Mouse (Mus musculus) spleen, postnatal 10 days (tissue): ENCODE data around the gene Gm43951.
"Not testable (repeated sequence)": the region's sequence is repeated elsewhere in the genome, so short reads cannot be mapped to it uniquely, and the experiment has no call there.

Experiments
- DNase-seq, 2 experiments: peaks; one replicate each; pipeline ENCODE4 v3.0.0; 2021 to 2022; ENCODE audit warnings: low spot score in 2 of 2

Gm43951 gene

DNA sequence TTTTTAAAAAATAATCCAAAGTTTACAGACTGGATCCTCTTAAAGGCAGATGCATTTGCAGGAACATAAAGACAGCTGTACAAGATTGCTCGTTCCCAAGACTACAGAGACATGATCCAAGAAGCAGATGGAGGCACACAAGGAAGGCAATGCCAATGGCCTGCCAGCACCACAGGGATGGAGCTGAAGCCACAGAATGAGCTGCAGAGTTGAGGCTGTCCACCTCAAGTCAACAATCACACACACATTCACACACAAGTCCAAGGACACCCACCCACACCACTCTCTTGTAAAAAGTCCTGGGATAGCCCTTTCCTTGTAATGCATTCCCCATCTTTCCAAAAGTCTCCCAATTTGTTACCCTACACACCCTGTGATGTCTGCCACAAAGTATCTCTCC, 3.2 kb downstream of the Gm43951 start:
- DNase-seq, result no peak

DNA sequence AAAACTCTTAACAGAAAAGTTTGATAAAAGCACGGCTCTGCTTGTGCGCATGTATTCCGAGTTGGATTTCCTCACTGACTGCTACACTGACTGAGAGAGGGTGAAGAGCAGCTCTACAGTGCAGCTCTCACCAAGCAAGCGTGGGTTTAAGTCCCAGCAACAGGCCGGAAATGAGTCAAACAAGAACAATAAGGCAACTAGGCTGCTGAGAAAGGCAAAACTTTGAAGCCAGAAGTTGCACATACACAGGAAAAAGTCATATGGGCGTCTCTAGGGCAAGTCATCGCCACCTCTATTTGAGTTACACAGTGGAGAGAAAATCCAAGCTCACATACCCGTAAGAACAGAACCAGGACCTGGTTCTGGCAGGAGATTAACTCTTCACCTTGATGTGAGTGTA, 10.1 kb downstream of the Gm43951 start:
- DNase-seq, result no peak

DNA sequence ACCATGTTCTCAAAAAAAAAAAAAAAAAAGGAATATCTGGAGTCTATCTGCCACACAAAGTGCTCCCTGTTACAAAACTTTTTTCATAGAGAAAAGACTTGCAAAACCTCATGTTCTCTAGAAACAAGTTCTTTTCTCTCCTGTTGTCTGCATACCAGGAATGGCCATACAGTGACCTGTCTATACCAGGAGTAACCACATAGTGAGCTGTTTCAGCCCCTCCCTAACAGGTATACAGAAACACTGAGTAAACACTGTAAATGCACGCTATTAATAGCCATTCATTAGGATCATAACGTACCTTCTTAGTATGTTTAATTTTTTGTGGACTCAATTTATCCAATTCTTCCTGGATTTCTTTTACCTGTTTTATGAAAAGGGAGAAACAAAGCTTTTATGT, 12.4 kb downstream of the Gm43951 start:
- DNase-seq, result no peak

DNA sequence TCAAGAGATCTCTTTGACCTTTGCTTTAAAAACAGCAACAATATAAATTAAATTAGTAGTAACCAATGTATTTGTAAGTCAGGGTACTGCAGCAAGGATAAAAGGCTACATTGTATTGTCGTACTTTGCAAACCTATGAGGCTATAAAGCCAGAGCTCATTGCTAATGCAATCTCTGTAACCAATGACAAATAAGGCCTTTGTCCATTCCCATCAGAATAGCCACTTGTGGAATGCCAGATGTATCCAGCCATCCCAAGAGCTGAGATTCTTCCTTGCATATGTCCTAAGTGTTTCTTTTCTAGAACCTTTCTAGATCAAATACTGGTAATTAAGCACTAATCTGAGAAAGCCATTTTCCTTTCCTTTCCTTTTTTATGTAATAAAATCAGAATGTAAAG, 15.8 kb downstream of the Gm43951 start:
- DNase-seq, result no peak

DNA sequence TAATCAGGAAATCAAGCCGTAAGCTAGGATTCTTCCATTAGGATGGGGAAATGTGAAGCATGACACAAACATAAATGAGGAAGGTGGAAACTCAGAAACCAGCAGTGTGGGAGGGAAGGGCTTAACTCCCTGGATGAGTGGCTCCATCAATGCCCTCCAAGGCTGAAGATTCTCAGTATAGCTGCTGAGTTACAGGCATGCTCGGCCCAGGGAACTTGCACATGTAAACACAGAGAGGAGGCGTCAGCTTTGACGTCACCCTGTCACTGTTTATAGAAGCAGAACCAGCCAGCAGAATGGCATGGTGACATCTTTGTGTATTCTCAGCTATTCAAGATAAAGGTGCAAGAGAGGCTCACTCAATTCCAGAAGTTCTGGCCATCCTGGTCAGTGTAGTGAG, 22.4 kb downstream of the Gm43951 start:
- no peak for DNase-seq

- no peak for DNase-seq
Measured at GRCm38 (mm10) chr11:72181136-72181535, 25.5 kb downstream of the Gm43951 start.

DNA sequence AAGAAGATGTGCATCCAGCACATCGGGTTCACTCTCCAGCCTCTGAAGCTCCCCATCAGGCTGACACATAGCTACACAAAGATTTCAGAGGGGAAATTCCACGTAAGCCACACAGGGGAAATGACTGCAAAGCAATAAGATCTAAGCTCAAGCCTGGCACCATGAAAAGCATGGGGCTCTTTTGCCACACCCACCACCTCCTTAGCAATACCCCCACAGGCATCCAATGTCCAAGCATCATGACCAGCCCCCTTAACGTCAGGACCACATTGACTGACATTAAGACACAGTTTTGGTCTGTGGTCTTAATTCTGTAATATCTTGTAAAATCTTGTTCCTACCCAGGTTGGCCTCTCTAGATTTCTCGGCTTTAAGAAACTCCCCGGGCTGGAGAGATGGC, 26.1 kb downstream of the Gm43951 start:
- no peak for DNase-seq

GRCm38 (mm10) chr11:72176553-72176952, 30.1 kb downstream of the Gm43951 start:
- no peak for DNase-seq

DNA sequence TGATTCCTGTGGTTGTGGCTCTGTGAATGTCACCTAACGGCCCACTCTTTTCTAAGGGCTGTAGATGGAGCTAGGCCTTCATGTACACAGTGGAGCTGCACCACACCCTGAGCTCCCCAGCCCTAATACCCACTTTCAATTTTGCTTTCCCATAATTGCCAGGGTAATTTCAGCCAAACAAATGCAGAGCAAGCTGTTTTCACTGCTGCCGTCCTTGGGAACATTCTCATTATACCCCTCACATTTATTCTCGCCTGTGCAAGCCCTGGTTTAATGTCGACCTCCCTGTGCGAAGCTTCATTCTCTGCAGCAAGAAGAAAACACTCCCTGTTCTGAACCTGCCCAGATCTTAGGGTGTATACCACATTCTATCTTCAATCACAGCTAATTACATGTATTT, 30.7 kb downstream of the Gm43951 start:
- no peak for DNase-seq

- no peak for DNase-seq
Measured at GRCm38 (mm10) chr11:72174721-72175120, 31.9 kb downstream of the Gm43951 start.

DNA sequence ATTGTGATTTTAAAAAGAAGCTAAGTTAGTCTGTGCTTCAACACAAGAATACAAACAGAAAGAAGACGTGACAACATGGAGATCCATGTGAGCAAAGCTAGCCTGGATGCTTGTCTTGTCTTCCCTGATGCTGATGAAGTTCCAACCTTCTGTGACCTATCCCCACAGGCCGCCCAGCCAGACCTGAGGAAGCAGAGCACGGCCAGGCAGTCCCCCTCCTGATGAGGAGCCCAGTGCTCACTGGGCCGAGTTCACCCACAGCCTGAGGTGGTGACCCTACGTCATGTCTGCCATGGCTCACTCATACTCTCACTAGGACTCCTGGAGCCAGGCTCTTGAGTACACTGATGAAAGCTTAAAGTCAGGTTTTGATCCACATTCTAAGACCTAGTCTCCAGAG, 33.1 kb downstream of the Gm43951 start:
- DNase-seq, result no peak

GRCm38 (mm10) chr11:72171906-72172305, 34.7 kb downstream of the Gm43951 start:
- DNase-seq, result not testable (repeated sequence)

GRCm38 (mm10) chr11:72169871-72170270, 36.8 kb downstream of the Gm43951 start:
- DNase-seq, result no peak

DNA sequence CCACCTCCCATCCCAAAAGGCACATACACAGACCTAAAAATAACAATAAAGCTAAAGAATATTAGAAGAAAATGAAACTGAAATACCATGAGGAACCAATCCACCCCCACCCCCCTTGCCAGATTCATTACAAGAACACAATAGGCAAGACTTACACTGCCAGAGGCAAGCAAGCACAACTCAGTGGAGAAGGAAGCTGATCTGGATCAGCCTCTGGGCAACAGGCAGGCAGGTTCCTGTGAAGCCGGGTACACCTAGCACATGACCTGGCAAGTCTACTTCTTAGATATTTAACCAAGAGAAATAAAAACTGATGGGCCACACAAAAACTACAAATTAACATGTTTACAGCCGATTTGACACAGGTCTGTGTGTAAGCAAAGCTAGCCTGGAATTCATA, 43.4 kb downstream of the Gm43951 start:
- DNase-seq, result no peak

DNA sequence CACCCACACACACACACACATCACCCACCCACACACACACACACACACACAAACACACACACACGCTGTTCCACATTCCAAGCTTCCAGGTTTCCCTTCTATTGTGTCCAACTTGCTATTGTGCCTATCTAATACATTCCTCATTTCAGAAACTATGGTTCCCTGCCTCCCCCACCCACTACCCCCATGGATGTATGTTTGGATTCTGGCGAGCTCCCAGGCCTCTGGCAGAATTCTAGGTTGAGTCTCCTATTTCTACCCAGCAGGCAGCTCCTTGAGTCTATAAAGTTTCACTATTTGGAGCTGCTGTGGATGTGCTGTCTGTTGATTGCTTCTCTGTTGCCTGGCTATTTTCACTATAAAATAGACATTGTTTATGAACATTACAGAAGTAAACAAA, 50.0 kb downstream of the Gm43951 start:
- DNase-seq, result no peak

DNA sequence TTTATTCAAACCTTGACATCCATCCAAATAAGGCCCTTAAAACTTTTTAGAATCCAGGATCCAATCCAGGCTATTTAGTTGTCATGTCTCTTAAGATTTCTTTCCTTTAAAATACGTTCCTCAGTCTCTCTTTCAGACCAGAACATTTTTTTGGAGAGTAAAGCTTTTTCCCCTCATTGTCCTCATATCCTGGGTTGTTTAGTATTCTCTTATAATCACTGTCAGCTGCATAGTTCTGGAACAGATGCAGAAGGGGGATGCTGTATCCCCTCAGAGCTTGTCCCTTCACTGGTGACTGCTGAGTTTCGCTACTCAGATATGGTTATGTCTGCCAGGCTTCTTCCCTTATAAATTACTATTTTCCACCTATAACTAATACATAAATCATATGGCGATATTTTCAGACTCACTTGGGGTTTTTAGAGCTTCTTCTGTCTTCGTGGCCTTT, 50.6 kb downstream of the Gm43951 start:
- no peak for DNase-seq

DNA sequence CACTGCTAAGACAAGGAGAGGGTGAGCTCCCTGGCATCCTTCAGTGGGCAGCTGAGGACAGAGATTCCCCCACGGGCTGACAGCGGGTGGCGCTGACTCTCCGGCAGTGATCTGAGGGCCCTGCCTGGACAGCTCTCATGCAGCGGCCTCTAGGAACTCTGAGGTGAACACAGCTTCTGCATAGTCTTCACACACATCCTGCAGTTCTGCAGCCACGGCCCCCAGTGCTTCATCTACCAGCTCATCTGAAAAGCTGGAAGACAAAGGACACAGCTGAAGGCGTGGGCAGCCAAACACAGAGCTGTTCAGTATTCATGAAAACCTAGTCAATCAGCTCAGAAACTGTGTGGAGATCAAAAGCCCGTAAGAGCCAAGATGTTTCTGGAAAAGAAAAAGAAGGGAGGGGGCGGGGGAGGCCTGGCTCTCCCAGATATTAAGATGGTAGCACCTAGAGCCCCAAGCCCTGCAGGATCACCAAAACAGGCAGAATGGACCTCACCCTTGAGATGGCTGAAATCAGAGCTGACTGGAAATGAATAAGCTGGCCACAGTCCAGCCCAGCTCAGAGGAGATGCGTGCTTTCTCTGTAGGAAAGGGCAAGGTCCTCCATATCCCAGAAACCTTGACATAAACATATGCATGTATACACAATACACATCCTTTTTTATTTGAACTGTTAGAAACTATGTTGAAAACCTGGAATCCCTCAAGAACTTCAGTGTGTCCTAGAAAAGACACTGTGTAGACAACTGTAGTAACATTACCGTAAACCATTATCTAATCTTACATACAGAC, 51.3 kb downstream of the Gm43951 start:
- no peak for DNase-seq
